Mouse (Mus musculus) intestine, embryonic 15.5 days (tissue): ENCODE results near the gene Pf4. TPM values are rescaled to one million over a fixed set of nuclear protein-coding genes. Genes with fewer than 3 reads are reported as not detected.

ENCODE experiments used
- ATAC-seq: fragments of 200-750 bp; cut with Nextera tagmentation; 2 replicates; pipeline ENCODE4 v1.8.0; 2017; ENCODE audit warnings: moderate TSS enrichment, moderate library complexity
- H3K27ac ChIP-seq: fragments of 300-500 bp; sonication (generic); 2 replicates; pipeline ENCODE4 v1.5.1; 2015; ENCODE audit warnings: mild to moderate bottlenecking, inconsistent platforms
- H3K27me3 ChIP-seq: fragments of 300-500 bp; sonication (generic); replicated peaks from 2 replicates; pipeline ENCODE4 v1.6.1; 2015; ENCODE audit warnings: inconsistent platforms
- H3K36me3 ChIP-seq: fragments of 300-500 bp; sonication (generic); 2 replicates; pipeline ENCODE4 v1.6.1; 2015; ENCODE audit warnings: inconsistent platforms
- H3K4me1 ChIP-seq: fragments of 300-500 bp; sonication (generic); replicated peaks from 2 replicates; pipeline ENCODE4 v1.6.1; 2015; ENCODE audit warnings: inconsistent platforms
- H3K4me2 ChIP-seq: fragments of 300-500 bp; sonication (generic); replicated peaks from 2 replicates; pipeline ENCODE4 v1.6.1; 2015; ENCODE audit warnings: mild to moderate bottlenecking, inconsistent platforms
- H3K4me3 ChIP-seq: fragments of 300-500 bp; sonication (generic); replicated peaks from 2 replicates; pipeline ENCODE4 v1.5.1; 2015; ENCODE audit warnings: inconsistent platforms
- H3K9ac ChIP-seq: fragments of 300-500 bp; sonication (generic); 2 replicates; pipeline ENCODE4 v1.6.1; 2015; ENCODE audit warnings: inconsistent platforms
- H3K9me3 ChIP-seq: fragments of 300-500 bp; sonication (generic); 2 replicates; pipeline ENCODE4 v1.6.1; 2016; ENCODE audit warnings: inconsistent platforms
- WGBS: fragments of 180-500 bp; shearing (Covaris S2); methylation state at CpG from one replicate; pipeline ENCODE4 v1.1.7; 2015; 5-methylcytosine and 5-hydroxymethylcytosine counted together
- polyA plus RNA-seq: library from polyadenylated mRNA; unstranded; fragments of >200 nt; fragmentation: Nextera tagmentation; extraction: Ambion mirVana; gene quantifications from 2 replicates; pipeline ENCODE4 v1.2.1, GENCODE M21; 2015

The Pf4 gene
- polyA plus RNA-seq, 1 experiment from 2014 or later = 51.4 TPM

DNA sequence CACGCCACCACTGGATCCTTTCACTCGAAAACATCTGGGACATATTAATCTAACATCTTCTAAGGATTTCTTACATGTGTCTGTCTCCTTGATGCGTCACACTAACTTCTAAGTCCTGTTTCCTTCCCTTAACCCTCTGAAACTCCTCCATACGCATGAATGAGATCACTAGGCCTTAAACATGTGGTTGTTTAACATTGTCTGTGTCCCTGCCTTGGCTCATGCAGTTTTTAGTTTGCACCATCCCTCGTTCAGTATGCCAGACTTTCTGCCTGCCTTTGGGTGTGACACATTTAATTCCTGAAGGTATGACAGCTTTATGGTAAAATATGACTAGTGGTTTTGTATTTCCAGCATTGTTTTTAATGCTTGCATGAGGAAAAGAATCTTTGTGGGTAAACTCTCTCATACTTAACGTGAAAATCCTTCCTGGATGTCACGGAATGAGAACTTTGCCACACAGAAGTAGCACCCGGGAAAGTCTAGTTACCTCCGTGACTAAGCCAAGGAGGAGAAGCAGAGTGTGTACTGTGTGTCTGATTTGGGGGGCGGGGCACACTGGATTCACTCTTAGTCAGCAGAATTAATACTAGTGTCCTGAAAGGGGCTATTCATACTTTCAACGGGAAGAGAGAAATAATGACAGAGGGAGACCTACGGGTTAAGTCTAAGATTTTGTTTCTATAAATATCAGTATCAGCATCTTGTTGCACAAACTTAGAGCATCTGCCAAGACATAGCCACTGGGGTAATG lies 8.1 kb upstream of the Pf4 start:
- Histone ChIP-seq H3K27me3 (peaks cover 9% of the 10 kb centered on the region), H3K4me3 (no peak overlapping the region), H3K9ac (no peak overlapping the region), H3K9me3 (no peaks in the 10 kb centered on the region), H3K4me1 (peaks cover 8% of the 10 kb centered on the region), H3K36me3 (no peaks in the 10 kb centered on the region), H3K4me2 (no peak overlapping the region), H3K27ac (no peak overlapping the region)
- 68% methylated on average over 12 of the region's 12 CpGs for WGBS
- no peak for ATAC-seq

DNA sequence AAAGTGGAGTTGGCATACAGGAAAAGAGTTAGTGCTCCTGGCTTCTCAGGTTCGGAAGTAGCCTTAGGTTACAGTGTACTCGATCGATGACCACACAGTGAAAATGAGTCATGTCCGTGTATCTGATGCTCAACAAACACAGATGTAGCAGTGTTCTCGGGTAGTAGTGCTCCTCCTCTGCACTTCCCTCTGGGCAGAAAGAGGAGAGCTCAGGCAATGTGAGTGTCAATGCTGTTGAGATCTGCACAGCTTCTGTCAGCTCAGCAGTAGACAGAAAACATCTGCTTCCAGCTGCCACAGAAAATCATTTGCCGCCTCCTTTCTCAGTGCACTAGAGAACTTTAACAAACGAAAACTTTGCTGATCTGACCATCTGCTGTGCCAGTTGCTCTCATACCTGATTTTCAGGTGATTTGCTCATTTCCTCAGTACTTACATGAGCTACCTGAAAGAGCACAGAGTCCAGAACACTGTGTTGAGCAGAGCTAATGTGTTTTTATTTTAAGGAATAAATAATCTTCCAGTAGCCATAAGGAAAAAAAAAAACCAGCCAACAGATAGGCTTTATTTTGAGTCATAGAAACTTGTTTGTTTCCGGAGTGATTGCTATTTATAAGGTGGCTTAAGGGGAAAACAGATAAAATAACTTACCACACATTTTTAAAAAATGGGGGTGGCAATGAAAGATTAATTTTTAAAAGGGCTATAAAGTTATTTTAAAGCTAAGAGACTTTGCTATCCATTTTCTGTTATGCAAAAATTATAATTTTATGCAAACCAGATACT lies 6.2 kb upstream of the Pf4 start:
- Histone ChIP-seq H3K27ac (no peak overlapping the region), H3K4me2 (no peak overlapping the region), H3K9ac (no peak overlapping the region), H3K9me3 (no peaks in the 10 kb centered on the region), H3K36me3 (no peaks in the 10 kb centered on the region), H3K4me3 (no peak overlapping the region), H3K27me3 (no peaks in the 10 kb centered on the region; the same call in 1 of the 2 replicates), H3K4me1 (no peaks in the 10 kb centered on the region)
- WGBS = 40% methylated on average over 8 of the region's 8 CpGs
- ATAC-seq = peak; percentile 41; the same call in 1 of the 2 replicates

DNA sequence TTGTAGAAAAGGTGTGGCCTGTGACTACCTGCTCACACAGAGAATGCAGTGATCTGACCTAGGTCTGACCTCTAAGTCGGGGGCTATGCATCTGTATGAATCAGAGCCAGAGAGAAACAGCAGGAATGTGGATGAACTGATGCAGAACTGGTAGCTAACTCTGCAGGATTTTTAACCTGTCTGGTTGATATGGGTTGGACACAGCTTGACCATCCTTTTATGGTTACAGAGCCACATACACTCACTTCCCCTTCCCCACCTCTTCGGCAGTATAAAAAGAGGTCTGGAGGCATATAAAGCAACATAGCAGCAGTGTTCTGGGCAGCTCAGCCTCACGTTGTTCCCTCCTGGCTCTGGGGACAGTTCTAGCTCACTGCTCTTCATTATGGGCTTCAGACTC lies 4.0 kb upstream of the Pf4 start, which contains the start of gene Ppbp:
TSS of gene Ppbp (plus strand) at position 301 of the 400 bp plus-strand sequence.
- H3K27ac ChIP-seq = no peak within 1 kb of the TSS
- WGBS = 47% methylated on average over 3 of the region's 3 CpGs
- H3K9me3 ChIP-seq = no peaks in the 10 kb centered on the region
- no peak for ATAC-seq
- H3K27me3 ChIP-seq = no peaks in the 10 kb centered on the region; the same call in 1 of the 2 replicates
- H3K4me3 ChIP-seq = no peak within 1 kb of the TSS
- no peak within 1 kb of the TSS for H3K9ac ChIP-seq
- no peaks in the 10 kb centered on the region for H3K36me3 ChIP-seq
- 0 out of 2 replicates have a peak, but pooled peaks cover 6% of the 10 kb centered on the region for H3K4me1 ChIP-seq
- no peak within 1 kb of the TSS for H3K4me2 ChIP-seq

DNA sequence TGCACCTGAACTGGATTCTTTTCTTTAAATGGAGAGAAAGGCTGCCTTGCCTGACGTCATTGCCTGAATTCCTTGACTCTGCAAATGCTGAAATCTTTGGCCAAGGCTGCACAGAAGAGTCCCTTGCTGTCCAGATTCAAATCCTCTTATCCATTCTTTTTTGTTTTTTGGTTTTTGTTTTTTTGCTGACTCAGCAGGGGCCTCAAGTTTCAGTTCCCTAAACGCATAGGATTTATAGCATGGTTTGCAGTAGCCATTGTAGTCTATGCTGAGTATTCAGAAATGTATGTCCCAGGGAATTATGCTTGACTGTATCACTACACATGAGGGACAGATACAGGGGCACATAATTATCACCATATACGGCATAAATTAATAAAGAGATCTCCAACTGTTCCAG lies 866 bp upstream of the Pf4 start:
- no peaks in the 10 kb centered on the region for H3K36me3 ChIP-seq
- 0 out of 2 replicates have a peak, but pooled peaks cover 6% of the 10 kb centered on the region for H3K4me1 ChIP-seq
- ATAC-seq = no peak
- H3K4me2 ChIP-seq = no peak overlapping the region
- no peaks in the 10 kb centered on the region for H3K9me3 ChIP-seq
- no peaks in the 10 kb centered on the region; the same call in 1 of the 2 replicates for H3K27me3 ChIP-seq
- H3K4me3 ChIP-seq = no peak overlapping the region
- no peak overlapping the region for H3K27ac ChIP-seq
- WGBS = 74% methylated on average over 3 of the region's 3 CpGs
- H3K9ac ChIP-seq = no peak overlapping the region

DNA sequence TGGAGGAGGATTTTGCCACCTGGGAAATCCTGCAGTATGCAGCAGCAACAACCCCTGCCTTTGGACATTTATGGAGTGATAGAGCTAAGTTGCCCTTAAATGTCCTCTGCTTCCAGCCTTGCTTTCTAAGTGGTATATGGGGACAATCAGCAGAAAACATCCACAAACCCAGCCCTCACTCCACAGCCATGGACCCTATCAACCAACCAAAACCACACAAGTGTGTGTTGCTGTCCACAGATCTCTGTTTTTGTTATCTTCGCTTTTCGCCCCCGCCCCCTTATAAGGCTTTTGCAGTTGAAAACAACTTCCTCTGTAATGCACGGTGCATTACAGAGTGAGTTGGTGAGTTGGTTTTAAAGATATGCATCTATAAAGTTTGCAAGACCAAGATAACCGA lies 3.3 kb downstream of the Pf4 start:
- Histone ChIP-seq H3K27ac (no peak overlapping the region), H3K4me3 (no peak overlapping the region), H3K4me2 (no peak overlapping the region), H3K4me1 (0 out of 2 replicates have a peak, but pooled peaks cover 6% of the 10 kb centered on the region), H3K36me3 (no peaks in the 10 kb centered on the region), H3K9me3 (no peaks in the 10 kb centered on the region), H3K27me3 (no peaks in the 10 kb centered on the region), H3K9ac (no peak overlapping the region)
- 88% methylated on average over 5 of the region's 5 CpGs for WGBS
- ATAC-seq = no peak

DNA sequence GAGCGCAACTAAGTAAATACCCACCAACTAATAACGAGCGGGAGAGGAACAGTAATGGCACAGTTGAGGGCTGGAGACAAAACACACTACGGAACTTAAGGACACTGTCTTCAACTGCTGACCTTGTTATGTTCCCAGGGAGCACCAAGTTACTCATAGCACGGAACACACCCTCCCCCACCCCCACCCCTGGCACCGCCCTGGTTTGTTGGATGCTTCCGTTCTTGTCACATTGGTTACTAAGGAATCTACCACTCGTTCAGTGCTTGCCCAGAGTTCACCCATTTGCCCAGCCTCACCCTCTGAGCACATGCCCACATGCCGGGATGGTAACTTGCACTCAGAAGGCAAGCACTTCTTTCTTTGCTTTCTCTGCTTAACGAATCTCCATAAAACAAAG lies 5.4 kb downstream of the Pf4 start:
- WGBS = 83% methylated on average over 10 of the region's 10 CpGs
- Histone ChIP-seq H3K9me3 (no peaks in the 10 kb centered on the region), H3K27me3 (no peaks in the 10 kb centered on the region), H3K4me2 (no peak overlapping the region), H3K27ac (no peak overlapping the region), H3K9ac (no peak overlapping the region), H3K4me3 (no peak overlapping the region), H3K36me3 (no peaks in the 10 kb centered on the region), H3K4me1 (0 out of 2 replicates have a peak, but pooled peaks cover 3% of the 10 kb centered on the region)
- ATAC-seq = no peak

DNA sequence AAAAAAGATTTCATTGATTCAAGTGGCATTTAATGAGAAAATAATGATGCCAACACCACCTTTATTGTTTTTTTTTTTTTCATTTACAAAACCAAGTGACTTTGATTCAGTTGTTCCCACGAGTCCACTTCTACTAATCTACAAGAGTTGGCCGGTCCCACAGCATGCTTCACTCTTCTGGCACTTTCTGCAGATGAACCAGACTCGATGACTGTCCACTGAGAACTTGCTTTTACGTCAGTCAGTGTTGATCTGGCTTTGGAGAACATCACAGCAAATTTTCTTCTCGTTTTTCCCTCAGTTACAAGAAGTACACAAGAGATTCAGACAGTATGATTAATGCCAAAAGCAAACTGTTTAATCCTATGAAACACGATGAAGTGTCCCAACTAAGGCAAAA lies 6.6 kb downstream of the Pf4 start:
- H3K4me2 ChIP-seq = no peak overlapping the region
- no peaks in the 10 kb centered on the region for H3K4me1 ChIP-seq
- no peak overlapping the region for H3K4me3 ChIP-seq
- no peaks in the 10 kb centered on the region for H3K36me3 ChIP-seq
- no peak overlapping the region for H3K9ac ChIP-seq
- 74% methylated on average over 6 of the region's 6 CpGs for WGBS
- no peak overlapping the region for H3K27ac ChIP-seq
- ATAC-seq = no peak
- H3K9me3 ChIP-seq = no peaks in the 10 kb centered on the region
- H3K27me3 ChIP-seq = no peaks in the 10 kb centered on the region

DNA sequence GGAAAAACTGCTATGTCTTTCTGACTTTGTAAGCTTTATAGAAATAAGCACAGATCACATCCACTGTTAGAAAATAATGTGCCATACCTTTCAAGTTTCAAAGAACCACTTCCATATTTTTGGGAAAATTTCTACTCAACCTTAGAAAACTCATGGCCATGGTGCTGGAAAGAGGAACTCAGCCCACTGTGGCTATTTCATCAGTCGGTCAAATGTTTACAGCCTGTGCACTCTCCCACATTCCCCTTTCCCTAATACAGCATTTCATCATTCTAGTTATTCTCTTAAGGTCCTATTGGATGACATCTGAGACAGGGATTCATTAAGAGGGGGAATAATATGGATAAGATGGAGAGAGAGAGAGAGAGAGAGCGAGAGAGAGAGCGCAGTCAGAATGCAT lies 11.5 kb downstream of the Pf4 start:
- Histone ChIP-seq H3K9ac (no peak overlapping the region), H3K4me1 (peaks cover 7% of the 10 kb centered on the region; the same call in 1 of the 2 replicates), H3K27ac (no peak overlapping the region), H3K9me3 (no peaks in the 10 kb centered on the region), H3K27me3 (no peaks in the 10 kb centered on the region), H3K36me3 (no peaks in the 10 kb centered on the region), H3K4me2 (no peak overlapping the region), H3K4me3 (no peak overlapping the region)
- 72% methylated on average over 3 of the region's 3 CpGs for WGBS
- no peak for ATAC-seq

DNA sequence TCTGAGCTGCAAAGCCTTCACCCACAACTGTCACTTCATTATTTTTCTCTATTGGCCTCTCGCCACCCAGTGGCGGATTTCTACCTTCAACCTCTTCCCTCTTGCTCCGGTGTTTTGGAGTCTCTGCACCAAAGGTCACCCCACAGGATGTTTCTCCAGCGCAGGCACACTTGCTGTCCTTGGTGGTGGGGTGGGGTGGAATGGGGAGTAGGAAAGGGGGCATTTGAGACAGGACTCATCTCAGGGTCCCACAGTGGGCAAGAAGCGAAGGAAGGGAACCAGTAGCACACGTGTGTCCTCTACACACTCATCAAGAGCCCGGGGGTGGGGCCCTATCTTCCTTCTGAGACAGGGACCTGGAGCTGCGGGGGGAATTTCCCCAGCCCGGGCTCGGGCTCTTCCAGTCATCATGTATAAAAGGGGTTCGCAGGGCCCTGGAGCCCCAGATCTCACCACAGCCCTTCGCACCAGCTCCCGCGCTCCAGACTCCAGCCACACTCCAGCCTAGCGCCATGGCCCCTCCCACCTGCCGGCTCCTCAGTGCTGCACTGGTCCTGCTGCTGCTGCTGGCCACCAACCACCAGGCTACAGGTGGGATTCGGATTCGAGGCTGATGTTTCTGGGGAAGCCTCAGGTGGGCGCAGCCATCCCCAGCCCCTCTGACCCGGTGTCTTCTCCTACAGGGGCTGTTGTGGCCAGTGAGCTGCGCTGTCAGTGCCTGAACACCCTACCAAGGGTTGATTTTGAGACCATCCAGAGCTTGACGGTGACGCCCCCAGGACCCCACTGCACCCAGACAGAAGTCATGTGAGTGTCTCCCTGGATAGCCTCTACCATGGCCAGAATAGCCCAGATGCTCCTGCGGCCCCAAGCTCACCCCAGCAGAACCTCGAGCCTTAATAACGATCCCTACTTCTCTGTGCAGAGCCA lies 13.7 kb downstream of the Pf4 start, which contains the start of gene Cxcl3:
TSS of gene Cxcl3 (plus strand) at position 445 of the 930 bp plus-strand sequence.
- no peak within 1 kb of the TSS for H3K27ac ChIP-seq
- H3K4me3 ChIP-seq = peak within 1 kb of the TSS; percentile 34
- WGBS = 17% methylated on average over 25 of the region's 26 CpGs
- ATAC-seq = peak; percentile 89
- H3K4me2 ChIP-seq = peak within 1 kb of the TSS; percentile 86
- H3K9ac ChIP-seq = peak within 1 kb of the TSS; percentile 17; the same call in 1 of the 2 replicates
- H3K36me3 ChIP-seq = no peaks in the 10 kb centered on the region
- H3K9me3 ChIP-seq = no peaks in the 10 kb centered on the region
- H3K27me3 ChIP-seq = no peaks in the 10 kb centered on the region
- H3K4me1 ChIP-seq = peaks cover 7% of the 10 kb centered on the region; the same call in 1 of the 2 replicates

DNA sequence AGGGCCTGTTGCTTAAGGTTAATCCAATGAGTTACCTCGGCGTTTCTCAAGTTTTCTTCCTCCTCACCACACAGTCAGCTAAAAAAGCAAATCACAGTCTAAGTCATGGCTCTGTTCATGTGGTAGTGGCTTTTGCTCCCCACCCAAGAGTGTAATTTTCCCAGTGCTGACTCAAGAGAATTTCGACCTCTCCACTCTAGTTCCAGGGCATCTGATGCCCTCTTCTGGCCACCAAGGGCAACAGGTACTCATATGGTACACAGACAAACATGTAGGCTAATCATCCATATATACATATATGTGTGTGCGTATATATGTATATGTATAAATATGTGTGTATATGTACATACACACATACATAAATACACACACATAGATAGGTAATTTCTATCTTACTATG lies 15.9 kb downstream of the Pf4 start:
- 81% methylated on average over 4 of the region's 4 CpGs for WGBS
- Histone ChIP-seq H3K9ac (no peak overlapping the region), H3K9me3 (no peaks in the 10 kb centered on the region), H3K36me3 (no peaks in the 10 kb centered on the region), H3K4me3 (no peak overlapping the region), H3K4me1 (peaks cover 7% of the 10 kb centered on the region; the same call in 1 of the 2 replicates), H3K4me2 (no peak overlapping the region), H3K27me3 (no peaks in the 10 kb centered on the region), H3K27ac (no peak overlapping the region)
- no peak for ATAC-seq

DNA sequence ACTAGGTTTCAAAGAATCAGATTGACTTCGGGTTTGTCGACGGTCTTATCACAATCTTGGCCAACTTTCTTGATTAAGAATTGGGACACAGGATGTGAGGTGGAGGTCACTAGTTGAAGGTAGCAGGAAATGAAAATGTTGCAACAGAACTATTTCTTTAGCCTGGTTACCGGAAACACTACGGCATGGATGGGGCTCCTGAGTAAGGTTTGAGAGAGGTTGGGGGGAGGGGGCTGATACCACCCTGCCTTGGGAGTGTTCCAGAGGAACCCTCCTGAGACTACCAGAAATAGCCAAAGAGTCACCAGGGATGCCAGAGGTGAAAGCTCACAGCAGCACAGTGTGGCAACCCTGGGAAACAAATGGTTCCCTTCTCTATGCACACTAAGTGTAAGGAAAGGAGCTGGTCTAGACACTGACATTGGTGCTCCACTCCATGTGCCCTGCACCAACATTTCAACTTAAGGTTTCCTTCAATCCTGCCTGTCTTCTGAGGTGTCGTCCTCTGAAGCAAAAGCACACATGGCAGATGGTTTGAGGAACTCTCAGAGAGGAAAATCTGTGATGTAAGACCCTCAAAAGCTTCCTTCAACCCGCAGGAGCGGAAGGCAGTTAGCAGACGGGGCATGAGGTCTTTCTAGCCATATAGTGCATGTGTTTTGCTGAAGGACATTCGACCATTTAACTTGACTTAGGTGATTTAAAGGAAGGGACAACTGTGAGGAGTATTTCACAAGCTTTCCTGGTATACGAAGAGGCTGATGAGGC lies 17.3 kb downstream of the Pf4 start:
- Histone ChIP-seq H3K27me3 (no peaks in the 10 kb centered on the region), H3K36me3 (no peaks in the 10 kb centered on the region), H3K4me1 (peaks cover 7% of the 10 kb centered on the region; the same call in 1 of the 2 replicates), H3K4me3 (no peak overlapping the region), H3K4me2 (no peak overlapping the region), H3K9me3 (no peaks in the 10 kb centered on the region), H3K27ac (no peak overlapping the region), H3K9ac (no peak overlapping the region)
- ATAC-seq = no peak
- 71% methylated on average over 11 of the region's 11 CpGs for WGBS
